Mouse (Mus musculus): ENCODE measurements at regions not wholly inside any gene's neighbourhood (a gene's known extent, or its start where the extent isn't known, plus 50 kb on each side); places are given as distances from the start of the nearest gene placed in this dataset.

DNA sequence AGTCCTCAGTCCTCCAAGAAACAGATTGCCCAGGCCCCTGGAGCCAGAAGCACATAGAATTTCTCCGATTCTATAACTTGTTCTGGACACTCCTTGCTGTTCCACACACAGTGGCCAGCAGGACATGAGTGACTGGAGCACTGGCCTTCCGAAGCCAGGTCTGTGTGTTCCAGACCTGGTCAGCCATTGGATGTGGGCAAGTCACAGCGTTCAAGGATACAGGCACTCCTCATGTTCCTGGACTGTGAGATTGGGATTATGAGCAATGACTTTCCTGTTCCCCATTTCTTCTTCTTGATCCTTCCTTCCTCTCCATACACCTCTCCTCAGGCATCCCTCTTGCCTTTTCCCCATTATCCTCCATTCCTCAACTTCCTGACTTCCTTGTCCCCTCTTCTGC is 281.8 kb upstream of the Gjb5 start:
- Histone ChIP-seq H3K36me3 (ENCODE audit: insufficient read depth, low read length) (no peaks in the 10 kb centered on the region), H3K9me3 (ENCODE audit: low read length) (no peaks in the 10 kb centered on the region), H3K27ac (ENCODE audit: low read length) (no peak overlapping the region), H3K4me2 (replicated peaks; ENCODE audit: low read depth, low read length) (no peak overlapping the region), H3K4me1 (ENCODE audit: insufficient read depth, low read depth, low read length) (no peaks in the 10 kb centered on the region; the same call in 1 of the 2 replicates), H3K27me3 (replicated peaks; ENCODE audit: insufficient read depth, low read length) (no peaks in the 10 kb centered on the region), H3K9ac (replicated peaks; ENCODE audit: low read depth) (no peak overlapping the region), H3K4me3 (ENCODE audit: low read depth, low read length) (no peak overlapping the region)
- DNase-seq (ENCODE audit: low spot score), result no peak
- no peak for ATAC-seq
- TF ChIP-seq EP300 (IDR thresholded peaks at IDR 0.05) (no peak), CTCF (IDR thresholded peaks at IDR 0.05) (no peak)
- 75% methylated on average over 3 of the region's 3 CpGs for WGBS

GRCm38 (mm10) chr4:127636934-127637333 is 279.0 kb upstream of the Gjb5 start:
- no peak overlapping the region for H3K27ac ChIP-seq (ENCODE audit: low read length)
- H3K27me3 ChIP-seq (replicated peaks; ENCODE audit: insufficient read depth, low read length), result no peaks in the 10 kb centered on the region
- no peaks in the 10 kb centered on the region; the same call in 1 of the 2 replicates for H3K4me1 ChIP-seq (ENCODE audit: insufficient read depth, low read depth, low read length)
- ATAC-seq (no peak), DNase-seq (ENCODE audit: low spot score) (no peak)
- H3K4me3 ChIP-seq (ENCODE audit: low read depth, low read length), result no peak overlapping the region
- H3K36me3 ChIP-seq (ENCODE audit: insufficient read depth, low read length), result no peaks in the 10 kb centered on the region
- 47% methylated on average over 11 of the region's 11 CpGs for WGBS
- H3K9me3 ChIP-seq (ENCODE audit: low read length), result no peaks in the 10 kb centered on the region
- no peak overlapping the region for H3K4me2 ChIP-seq (replicated peaks; ENCODE audit: low read depth, low read length)
- TF ChIP-seq EP300 (IDR thresholded peaks at IDR 0.05) (no peak), CTCF (IDR thresholded peaks at IDR 0.05) (no peak)
- H3K9ac ChIP-seq (replicated peaks; ENCODE audit: low read depth), result no peak overlapping the region

DNA sequence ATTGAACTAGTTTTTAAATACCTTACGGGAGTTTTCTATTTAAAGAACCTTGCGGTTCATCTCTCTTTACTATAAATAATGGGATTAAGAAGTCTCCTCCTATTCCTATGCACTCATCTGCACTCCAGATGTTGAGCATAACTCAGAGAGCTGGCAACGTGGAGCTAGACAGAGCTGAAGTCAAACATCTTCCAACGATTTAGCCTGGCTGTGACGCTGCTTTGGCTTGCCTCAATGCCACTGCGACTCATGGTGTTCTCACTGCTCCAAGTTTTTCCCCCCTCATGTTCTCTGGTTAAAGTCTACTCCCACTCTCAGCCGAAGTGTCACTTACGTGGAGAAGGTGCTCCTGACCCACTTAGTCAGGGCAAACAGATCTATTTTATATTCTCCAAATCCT is 277.3 kb upstream of the Gjb5 start:
- no peak for DNase-seq (ENCODE audit: low spot score)
- Histone ChIP-seq H3K36me3 (ENCODE audit: insufficient read depth, low read length) (no peaks in the 10 kb centered on the region), H3K9ac (replicated peaks; ENCODE audit: low read depth) (no peak overlapping the region), H3K4me2 (replicated peaks; ENCODE audit: low read depth, low read length) (no peak overlapping the region), H3K27me3 (replicated peaks; ENCODE audit: insufficient read depth, low read length) (no peaks in the 10 kb centered on the region), H3K4me1 (ENCODE audit: insufficient read depth, low read depth, low read length) (no peaks in the 10 kb centered on the region; the same call in 1 of the 2 replicates), H3K27ac (ENCODE audit: low read length) (no peak overlapping the region), H3K4me3 (ENCODE audit: low read depth, low read length) (no peak overlapping the region), H3K9me3 (ENCODE audit: low read length) (no peaks in the 10 kb centered on the region)
- WGBS, result 59% methylated on average over 8 of the region's 8 CpGs
- TF ChIP-seq CTCF (IDR thresholded peaks at IDR 0.05) (no peak), EP300 (IDR thresholded peaks at IDR 0.05) (no peak)
- ATAC-seq, result no peak

- Histone ChIP-seq H3K27me3 (replicated peaks; ENCODE audit: insufficient read depth, low read length) (no peaks in the 10 kb centered on the region), H3K9me3 (ENCODE audit: low read length) (no peaks in the 10 kb centered on the region), H3K27ac (ENCODE audit: low read length) (no peak overlapping the region), H3K4me1 (ENCODE audit: insufficient read depth, low read depth, low read length) (no peaks in the 10 kb centered on the region), H3K9ac (replicated peaks; ENCODE audit: low read depth) (no peak overlapping the region), H3K4me3 (ENCODE audit: low read depth, low read length) (no peak overlapping the region), H3K4me2 (replicated peaks; ENCODE audit: low read depth, low read length) (no peak overlapping the region), H3K36me3 (ENCODE audit: insufficient read depth, low read length) (no peaks in the 10 kb centered on the region)
- no peak for TF ChIP-seq CTCF (IDR thresholded peaks at IDR 0.05)
- TF ChIP-seq EP300 (IDR thresholded peaks at IDR 0.05), result no peak
- peak; percentile 48 for DNase-seq (ENCODE audit: low spot score)
- ATAC-seq, result peak; percentile 49; the same call in 1 of the 2 replicates
- WGBS, result 4% methylated on average over 14 of the region's 14 CpGs
These were observed 261.9 kb upstream of the Gjb5 start for GRCm38 (mm10) chr4:127619870-127620269.

DNA sequence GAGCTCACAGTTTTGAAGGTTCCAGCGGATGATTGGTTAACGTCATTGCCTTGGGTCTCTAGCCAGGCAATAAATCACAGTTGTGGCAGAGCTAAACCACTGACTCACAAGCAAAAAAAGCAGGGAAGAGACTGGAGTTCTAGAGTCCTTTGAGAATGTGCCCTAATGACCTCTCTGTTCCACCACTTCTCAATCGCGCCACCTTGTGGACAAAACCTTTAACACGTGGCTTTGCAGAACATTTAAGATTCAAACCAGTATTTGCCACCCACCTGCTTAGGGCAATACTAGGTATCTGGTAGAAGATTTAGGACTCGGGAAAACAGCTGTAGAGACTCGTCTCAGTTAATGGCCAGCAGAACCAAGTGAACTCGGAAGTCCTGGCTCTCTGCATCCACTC is 254.8 kb upstream of the Gjb5 start:
- Histone ChIP-seq H3K9me3 (ENCODE audit: low read length) (no peaks in the 10 kb centered on the region), H3K27me3 (replicated peaks; ENCODE audit: insufficient read depth, low read length) (no peaks in the 10 kb centered on the region), H3K9ac (replicated peaks; ENCODE audit: low read depth) (no peak overlapping the region), H3K4me1 (ENCODE audit: insufficient read depth, low read depth, low read length) (no peaks in the 10 kb centered on the region), H3K4me2 (replicated peaks; ENCODE audit: low read depth, low read length) (no peak overlapping the region), H3K36me3 (ENCODE audit: insufficient read depth, low read length) (no peaks in the 10 kb centered on the region), H3K4me3 (ENCODE audit: low read depth, low read length) (no peak overlapping the region), H3K27ac (ENCODE audit: low read length) (no peak overlapping the region)
- no peak for TF ChIP-seq EP300 (IDR thresholded peaks at IDR 0.05)
- TF ChIP-seq CTCF (IDR thresholded peaks at IDR 0.05), result no peak; the same call in 1 of the 2 replicates
- 48% methylated on average over 8 of the region's 8 CpGs for WGBS
- DNase-seq (ENCODE audit: low spot score) (no peak), ATAC-seq (no peak)

DNA sequence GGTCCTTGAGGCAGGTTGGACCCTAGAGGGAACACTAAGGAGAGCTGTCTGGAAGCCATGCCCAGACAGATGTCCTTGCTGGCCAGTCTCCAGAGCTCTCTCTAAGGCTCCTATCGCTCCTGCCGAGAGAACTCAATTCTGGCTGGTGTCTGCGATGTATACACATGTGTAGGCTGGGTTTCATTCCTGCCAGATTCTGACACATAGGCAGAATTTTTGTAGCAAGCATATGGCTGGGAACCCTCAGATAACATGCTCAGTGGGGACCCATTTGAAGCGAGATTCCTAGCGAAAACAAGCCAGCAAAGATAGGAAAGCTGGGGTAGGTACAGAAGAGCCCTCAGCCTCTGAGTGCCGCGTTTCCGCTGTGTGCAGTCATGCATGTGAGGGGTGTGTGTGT is 242.9 kb upstream of the Gjb5 start:
- no peak for DNase-seq (ENCODE audit: low spot score)
- Histone ChIP-seq H3K9ac (replicated peaks; ENCODE audit: low read depth) (no peak overlapping the region), H3K4me1 (ENCODE audit: insufficient read depth, low read depth, low read length) (no peaks in the 10 kb centered on the region), H3K9me3 (ENCODE audit: low read length) (no peaks in the 10 kb centered on the region), H3K27ac (ENCODE audit: low read length) (no peak overlapping the region), H3K4me3 (ENCODE audit: low read depth, low read length) (no peak overlapping the region), H3K27me3 (replicated peaks; ENCODE audit: insufficient read depth, low read length) (no peaks in the 10 kb centered on the region), H3K4me2 (replicated peaks; ENCODE audit: low read depth, low read length) (no peak overlapping the region), H3K36me3 (ENCODE audit: insufficient read depth, low read length) (no peaks in the 10 kb centered on the region)
- ATAC-seq, result no peak
- no peak for TF ChIP-seq EP300 (IDR thresholded peaks at IDR 0.05)
- no peak for TF ChIP-seq CTCF (IDR thresholded peaks at IDR 0.05)
- 68% methylated on average over 8 of the region's 8 CpGs for WGBS

DNA sequence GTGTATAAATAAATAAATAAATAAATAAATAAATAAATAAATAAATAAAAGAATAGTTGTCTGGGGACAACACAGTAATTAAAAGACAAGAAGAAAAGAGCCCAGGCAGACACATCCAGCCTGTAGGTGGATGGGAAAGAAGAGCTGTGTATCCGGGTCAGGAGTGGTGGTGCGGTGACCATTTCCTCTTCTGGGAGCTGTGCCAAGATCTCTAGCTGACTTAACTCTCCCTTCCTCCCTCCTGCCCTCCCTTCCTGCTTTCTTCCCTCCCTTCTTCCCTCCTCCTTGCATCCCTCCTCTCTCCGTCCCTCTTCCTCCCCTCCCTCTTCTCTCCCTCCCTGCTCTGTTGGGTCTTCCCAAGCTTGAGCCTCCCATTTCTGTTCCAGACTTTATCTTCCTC is 240.6 kb upstream of the Gjb5 start:
- no peak for DNase-seq (ENCODE audit: low spot score)
- no peaks in the 10 kb centered on the region for H3K36me3 ChIP-seq (ENCODE audit: insufficient read depth, low read length)
- ATAC-seq, result no peak
- TF ChIP-seq EP300 (IDR thresholded peaks at IDR 0.05), result no peak
- TF ChIP-seq CTCF (IDR thresholded peaks at IDR 0.05), result no peak
- no peak overlapping the region for H3K4me3 ChIP-seq (ENCODE audit: low read depth, low read length)
- 45% methylated on average over 3 of the region's 3 CpGs for WGBS
- no peak overlapping the region for H3K9ac ChIP-seq (replicated peaks; ENCODE audit: low read depth)
- H3K27me3 ChIP-seq (replicated peaks; ENCODE audit: insufficient read depth, low read length), result no peaks in the 10 kb centered on the region
- H3K4me1 ChIP-seq (ENCODE audit: insufficient read depth, low read depth, low read length), result no peaks in the 10 kb centered on the region
- no peak overlapping the region for H3K27ac ChIP-seq (ENCODE audit: low read length)
- H3K4me2 ChIP-seq (replicated peaks; ENCODE audit: low read depth, low read length), result no peak overlapping the region
- H3K9me3 ChIP-seq (ENCODE audit: low read length), result no peaks in the 10 kb centered on the region

All from lung, postnatal 0 days (tissue).